Mouse (Mus musculus): Measurements from ENCODE around the gene Ccl11.

Gene Ccl11

GRCm38 (mm10) chr11:82057646-82058045, at the start of gene Ccl11:
Gene Ccl11 (plus strand): TSS chr11:82057823.
- no peak for DNase-seq (ENCODE audit: low spot score)

- no peak for DNase-seq (ENCODE audit: low spot score)
Measured at GRCm38 (mm10) chr11:82010115-82010514, 47.5 kb upstream of the Ccl11 start.

GRCm38 (mm10) chr11:82011411-82012193, 46.0 kb upstream of the Ccl11 start:
- DNase-seq (ENCODE audit: low spot score): no peak

- no peak for DNase-seq (ENCODE audit: low spot score)
Measured at GRCm38 (mm10) chr11:82013756-82014155, 43.9 kb upstream of the Ccl11 start.

- DNase-seq (ENCODE audit: low spot score): no peak
Measured at GRCm38 (mm10) chr11:82015066-82015465, 42.6 kb upstream of the Ccl11 start.

GRCm38 (mm10) chr11:82016181-82016780, 41.3 kb upstream of the Ccl11 start:
- no peak for DNase-seq (ENCODE audit: low spot score)

- no peak for DNase-seq (ENCODE audit: low spot score)
Measured at GRCm38 (mm10) chr11:82019389-82019788, 38.2 kb upstream of the Ccl11 start.

- DNase-seq (ENCODE audit: low spot score): no peak
Measured at GRCm38 (mm10) chr11:82019793-82020192, 37.8 kb upstream of the Ccl11 start.

- DNase-seq (ENCODE audit: low spot score): no peak
Measured at GRCm38 (mm10) chr11:82021406-82021805, 36.2 kb upstream of the Ccl11 start.

- no peak for DNase-seq (ENCODE audit: low spot score)
Measured at GRCm38 (mm10) chr11:82022504-82023056, 35.0 kb upstream of the Ccl11 start.

- no peak for DNase-seq (ENCODE audit: low spot score)
Measured at GRCm38 (mm10) chr11:82023769-82024168, 33.9 kb upstream of the Ccl11 start.

GRCm38 (mm10) chr11:82030171-82030570, 27.5 kb upstream of the Ccl11 start:
- no peak for DNase-seq (ENCODE audit: low spot score)

- no peak for DNase-seq (ENCODE audit: low spot score)
Measured at GRCm38 (mm10) chr11:82032136-82032535, 25.5 kb upstream of the Ccl11 start.

GRCm38 (mm10) chr11:82032678-82033344, 24.8 kb upstream of the Ccl11 start:
- DNase-seq (ENCODE audit: low spot score): peak; percentile 52

- DNase-seq (ENCODE audit: low spot score): no peak
Measured at GRCm38 (mm10) chr11:82034446-82034845, 23.2 kb upstream of the Ccl11 start.

- peak; percentile 51 for DNase-seq (ENCODE audit: low spot score)
Measured at GRCm38 (mm10) chr11:82035356-82035755, 22.3 kb upstream of the Ccl11 start, which contains the start of gene Ccl2. Gene Ccl2 (plus strand): TSS chr11:82035571.

- DNase-seq (ENCODE audit: low spot score): no peak
Measured at GRCm38 (mm10) chr11:82035857-82036256, 21.8 kb upstream of the Ccl11 start.

- DNase-seq (ENCODE audit: low spot score): no peak
Measured at GRCm38 (mm10) chr11:82038535-82038934, 19.1 kb upstream of the Ccl11 start, which contains the start of gene Gm17268. Gene Gm17268 (minus strand): TSS chr11:82038562.

- no peak for DNase-seq (ENCODE audit: low spot score)
Measured at GRCm38 (mm10) chr11:82039132-82039660, 18.4 kb upstream of the Ccl11 start.

- DNase-seq (ENCODE audit: low spot score): no peak
Measured at GRCm38 (mm10) chr11:82041671-82042080, 15.9 kb upstream of the Ccl11 start.

- peak; percentile 37 for DNase-seq (ENCODE audit: low spot score)
Measured at GRCm38 (mm10) chr11:82045471-82045870, 12.2 kb upstream of the Ccl11 start, which contains the start of gene Ccl7. Gene Ccl7 (plus strand): TSS chr11:82045712.

GRCm38 (mm10) chr11:82047746-82048415, 9.7 kb upstream of the Ccl11 start:
- no peak for DNase-seq (ENCODE audit: low spot score)
